Mouse (Mus musculus): Measurements from ENCODE around the gene Prmt3.

Prmt3 gene

GRCm38 (mm10) chr7:49859820-49860219 lies 81.7 kb downstream of the Prmt3 start:
- DNase-seq, result no peak

DNA sequence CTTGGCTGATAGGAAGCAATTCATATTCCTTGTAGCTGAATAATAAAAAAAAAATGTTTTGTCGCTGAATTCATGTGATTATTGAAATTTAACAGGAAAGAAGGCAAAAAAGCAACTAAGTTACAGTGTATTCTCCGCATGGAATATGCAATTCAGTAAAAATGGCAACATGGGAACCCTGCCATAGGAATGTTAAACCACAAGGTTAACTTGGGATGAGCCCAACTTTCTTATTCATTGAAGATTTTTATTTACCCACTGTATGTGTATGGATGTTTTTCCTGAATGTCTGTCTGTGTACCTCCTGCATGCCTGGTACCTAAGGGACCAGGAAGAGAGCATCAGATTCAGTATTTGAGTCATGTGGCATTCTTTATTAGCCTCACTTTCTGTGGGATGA lies 83.0 kb downstream of the Prmt3 start:
- no peak for DNase-seq

DNA sequence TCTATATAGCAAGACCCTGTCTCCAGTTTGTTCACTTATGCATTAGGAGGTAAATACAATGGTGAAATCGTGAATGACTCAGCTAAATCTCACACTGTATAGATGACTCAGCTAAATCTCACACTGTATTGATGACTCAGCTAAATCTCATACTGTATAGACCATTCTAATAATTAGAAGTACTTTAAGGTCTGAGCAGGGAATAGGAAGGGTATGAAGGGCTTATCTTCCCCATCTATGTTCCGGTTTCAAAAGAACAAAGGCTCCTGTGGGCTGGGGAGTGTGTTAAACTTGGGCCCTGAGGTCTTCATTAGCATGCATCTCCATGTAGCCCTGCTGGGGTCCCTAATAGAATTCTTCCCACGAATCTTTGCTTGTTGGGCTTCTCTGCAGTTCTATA lies 85.6 kb downstream of the Prmt3 start:
- no peak for DNase-seq

GRCm38 (mm10) chr7:49869656-49870055 lies 91.5 kb downstream of the Prmt3 start:
- DNase-seq, result no peak

- DNase-seq, result no peak
Measured at GRCm38 (mm10) chr7:49870276-49870675, 92.1 kb downstream of the Prmt3 start.

DNA sequence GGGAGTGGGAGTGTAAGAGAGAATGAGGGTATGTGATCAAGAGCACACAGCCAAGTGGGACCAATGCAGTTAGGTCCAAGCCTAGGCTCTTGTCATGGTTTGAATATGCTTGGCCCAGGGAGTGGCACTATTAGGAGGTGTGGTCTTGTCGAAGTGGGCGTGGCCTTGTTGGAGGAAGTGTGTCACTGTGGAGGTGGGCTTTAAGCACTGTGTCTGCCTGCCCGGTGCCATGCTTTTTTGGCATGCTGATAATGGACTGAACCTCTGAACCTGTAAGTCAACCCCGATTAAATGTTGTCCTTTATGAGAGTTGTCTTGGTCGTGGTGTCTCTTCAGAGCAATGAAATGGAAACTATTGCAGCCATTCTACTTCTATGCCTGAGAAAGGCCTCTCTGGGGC lies 99.2 kb downstream of the Prmt3 start:
- DNase-seq, result no peak

- DNase-seq, result no peak
Measured at GRCm38 (mm10) chr7:49879051-49879450, 100.9 kb downstream of the Prmt3 start.

DNA sequence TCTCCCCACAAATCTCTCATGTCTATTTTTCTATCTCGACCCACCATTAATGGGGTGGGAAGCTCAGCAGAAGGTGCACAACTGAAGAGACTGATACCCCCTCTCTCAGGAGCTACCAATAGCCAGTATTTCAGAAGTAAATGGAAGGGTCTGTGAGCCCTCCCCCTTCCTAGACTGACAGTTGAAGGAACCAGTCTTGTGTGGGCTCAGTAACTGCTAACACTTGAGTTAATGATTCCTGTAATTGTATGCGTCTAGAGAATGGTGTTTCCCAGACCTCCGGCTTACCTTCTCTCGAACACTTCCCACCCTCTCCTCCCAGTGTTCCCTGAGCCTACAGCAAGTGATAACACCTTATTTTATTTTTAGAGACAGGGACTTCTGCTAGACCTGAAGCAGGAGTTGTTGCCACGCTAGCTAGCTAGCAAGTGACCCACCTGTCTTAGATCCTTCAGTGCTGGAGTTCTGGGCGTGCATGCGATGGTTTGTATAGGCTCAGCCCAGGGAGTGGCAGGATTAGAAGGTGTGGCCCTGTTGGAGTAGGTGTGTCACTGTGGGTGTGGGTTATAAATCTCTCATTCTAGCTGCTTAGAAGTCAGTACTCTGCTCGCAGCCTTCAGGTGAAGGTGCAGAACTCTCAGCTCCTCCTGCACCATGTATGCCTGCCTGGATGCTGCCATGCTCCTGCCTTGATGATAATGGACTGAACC lies 102.0 kb downstream of the Prmt3 start:
- no peak for DNase-seq

GRCm38 (mm10) chr7:49882288-49882687 lies 104.1 kb downstream of the Prmt3 start:
- no peak for DNase-seq

DNA sequence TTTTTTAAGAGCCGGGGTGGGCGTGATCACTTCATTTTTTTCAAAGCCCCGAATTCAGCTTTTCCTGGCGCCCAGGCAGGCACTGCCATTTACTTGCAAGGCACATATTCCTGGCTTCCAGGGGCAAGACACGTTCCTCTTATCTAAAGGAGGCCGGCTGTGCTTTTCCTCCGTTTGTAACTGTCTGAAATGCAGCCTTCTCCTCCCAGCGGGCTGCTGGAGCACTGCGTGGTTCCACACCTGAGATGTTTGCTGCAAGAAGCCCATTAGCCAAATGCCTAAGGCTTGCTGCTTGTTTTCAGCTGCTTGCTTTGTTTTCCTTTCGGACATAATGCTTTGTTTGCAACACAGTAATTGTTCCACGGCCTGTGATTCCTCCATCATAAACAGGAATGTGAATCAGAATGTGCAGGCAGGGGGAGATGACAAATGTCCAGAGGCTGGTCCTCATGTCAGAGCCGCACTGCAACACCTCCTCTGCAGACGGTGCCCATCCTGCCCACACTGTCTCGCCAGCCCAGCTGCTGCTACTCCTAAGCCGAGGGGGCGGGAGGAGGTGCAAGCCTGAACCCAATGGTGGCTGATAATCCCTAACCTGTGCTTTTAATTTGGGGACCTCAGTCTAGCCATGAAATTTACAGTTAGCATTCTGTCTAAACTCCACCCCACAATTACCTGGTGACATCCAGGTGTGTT lies 104.7 kb downstream of the Prmt3 start:
- no peak for DNase-seq

GRCm38 (mm10) chr7:49887776-49888390 lies 109.7 kb downstream of the Prmt3 start:
- DNase-seq, result no peak

DNA sequence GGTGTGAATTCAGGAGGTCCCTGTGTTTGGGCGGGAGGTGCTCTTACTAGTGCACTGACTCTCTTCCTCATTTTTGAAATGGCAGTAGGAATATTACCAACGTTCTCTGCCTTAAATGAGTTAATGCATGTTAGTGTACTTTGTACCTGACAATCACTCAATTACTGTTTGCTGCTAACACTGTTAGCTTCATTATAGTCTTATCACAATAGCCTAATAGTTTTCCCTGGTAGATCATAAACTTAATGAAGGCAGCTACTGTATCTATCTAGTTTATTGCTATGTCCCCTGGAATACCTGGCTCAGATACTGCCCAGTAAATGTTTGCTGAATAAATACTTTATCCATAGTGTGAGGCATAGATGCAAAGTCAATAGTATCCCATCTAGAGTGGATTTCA lies 116.6 kb downstream of the Prmt3 start:
- no peak for DNase-seq

DNA sequence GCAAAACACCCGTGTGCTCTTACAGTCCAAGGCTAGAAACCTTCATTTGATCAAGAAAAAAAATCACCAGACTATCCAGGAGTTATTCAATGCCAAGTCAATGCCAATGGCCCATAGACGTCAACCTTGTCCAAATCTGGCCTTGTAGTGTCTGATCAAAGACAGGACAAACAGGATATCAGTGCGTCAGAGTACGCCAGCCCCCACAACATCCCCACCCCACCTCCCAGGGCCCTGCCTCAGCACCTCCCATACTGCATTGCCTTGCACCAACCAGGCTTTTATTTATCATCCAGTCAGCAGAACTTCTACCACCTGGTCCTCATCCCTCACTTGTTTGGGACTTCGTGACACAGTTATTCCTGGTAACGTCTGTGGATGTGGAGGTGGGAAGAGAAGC lies 117.2 kb downstream of the Prmt3 start:
- no peak for DNase-seq

- DNase-seq, result no peak
Measured at GRCm38 (mm10) chr7:49902003-49902552, 123.9 kb downstream of the Prmt3 start.

GRCm38 (mm10) chr7:49907191-49908171 lies 129.3 kb downstream of the Prmt3 start:
- no peak for DNase-seq
